Mouse (Mus musculus) NIH3T3 (cell line): ENCODE results near the gene Trp53rkb.
"Not testable (repeated sequence)": the region's sequence is repeated elsewhere in the genome, so short reads cannot be mapped to it uniquely, and the experiment has no call there.

Experiments
- DNase-seq: peaks from one replicate; pipeline ENCODE4 v3.0.0-alpha.2; 2012; ENCODE audit warnings: low read depth

Gene Trp53rkb

DNA sequence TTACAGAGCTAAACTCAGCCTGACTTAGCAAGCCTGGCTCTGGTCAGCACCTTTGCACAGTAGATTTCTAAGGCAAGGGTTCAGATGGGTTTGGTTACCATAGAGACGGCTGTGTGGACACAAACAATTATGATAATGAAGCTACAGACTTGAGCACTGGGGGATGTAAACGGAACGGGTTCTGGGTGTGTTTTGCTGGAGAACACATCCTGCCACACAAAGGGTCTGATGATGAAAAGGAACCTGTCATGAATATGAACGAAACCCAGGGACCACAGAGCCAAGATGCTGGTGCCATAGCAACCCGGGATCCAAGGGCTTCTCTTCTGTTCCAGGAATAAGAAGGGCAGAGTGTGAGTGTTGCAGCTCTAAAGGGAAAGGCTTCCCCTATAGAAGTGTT, at the start of gene Trp53rkb:
Gene Trp53rkb (plus strand): TSS at position 177 of the 400 bp plus-strand sequence.
- DNase-seq, result no peak

DNA sequence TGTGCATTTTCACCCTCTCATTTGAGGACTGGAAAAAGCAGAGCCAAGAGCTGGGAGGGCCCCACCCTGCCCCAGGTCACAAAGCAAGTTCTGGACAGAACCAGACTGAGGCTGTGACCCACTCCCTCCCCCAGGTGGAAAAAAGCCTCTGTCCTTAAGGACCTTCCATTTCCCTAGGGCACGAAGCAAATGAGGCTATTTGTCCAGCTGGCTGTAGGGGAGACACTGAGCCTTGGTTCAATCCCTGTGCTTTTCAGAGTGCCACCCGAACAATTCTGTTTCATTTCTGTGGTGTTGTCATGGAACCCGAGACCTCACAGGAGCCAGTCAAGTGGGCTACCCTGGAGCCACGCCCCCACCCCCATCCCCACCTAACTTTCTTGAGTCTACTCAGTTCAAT, 48.8 kb upstream of the Trp53rkb start:
- no peak for DNase-seq

DNA sequence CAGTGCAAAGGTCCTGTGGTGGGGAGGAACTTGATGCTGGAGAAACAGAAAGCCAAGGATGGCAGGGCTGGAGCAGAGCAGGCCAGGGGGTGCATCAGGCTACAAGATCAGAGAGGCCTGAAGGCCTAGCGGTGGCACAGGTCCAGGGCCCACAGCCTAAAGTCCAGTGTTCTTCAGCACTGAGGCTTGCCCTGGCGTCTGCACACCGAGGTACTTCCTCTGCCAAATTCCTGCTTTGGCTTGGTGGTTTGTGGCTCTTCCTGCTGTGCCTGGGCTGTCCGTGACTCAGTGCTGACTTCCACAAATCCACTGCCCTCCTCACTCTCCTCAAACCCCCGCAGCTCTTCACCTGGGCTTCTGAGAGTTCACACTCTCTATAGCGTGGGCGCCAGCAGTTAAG, 47.9 kb upstream of the Trp53rkb start:
- peak; percentile 56 for DNase-seq

DNA sequence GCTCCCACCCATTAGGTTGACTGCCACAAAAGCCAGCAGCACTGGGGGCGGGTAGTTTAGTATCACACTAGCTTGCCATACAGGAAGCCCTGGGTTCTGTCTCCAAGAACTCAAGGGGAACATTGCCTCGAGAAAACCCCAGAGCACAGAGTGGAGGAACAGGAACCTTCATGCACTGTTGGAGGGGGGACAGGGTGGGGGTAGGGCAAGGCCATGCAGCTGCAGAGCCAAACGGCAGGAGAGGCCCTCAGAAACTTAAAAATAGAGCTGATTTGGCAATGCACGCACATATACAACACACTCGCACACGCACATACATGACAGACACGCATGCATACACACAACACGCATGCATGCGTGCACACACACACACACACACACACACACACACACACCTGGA, 46.5 kb upstream of the Trp53rkb start:
- no peak for DNase-seq

DNA sequence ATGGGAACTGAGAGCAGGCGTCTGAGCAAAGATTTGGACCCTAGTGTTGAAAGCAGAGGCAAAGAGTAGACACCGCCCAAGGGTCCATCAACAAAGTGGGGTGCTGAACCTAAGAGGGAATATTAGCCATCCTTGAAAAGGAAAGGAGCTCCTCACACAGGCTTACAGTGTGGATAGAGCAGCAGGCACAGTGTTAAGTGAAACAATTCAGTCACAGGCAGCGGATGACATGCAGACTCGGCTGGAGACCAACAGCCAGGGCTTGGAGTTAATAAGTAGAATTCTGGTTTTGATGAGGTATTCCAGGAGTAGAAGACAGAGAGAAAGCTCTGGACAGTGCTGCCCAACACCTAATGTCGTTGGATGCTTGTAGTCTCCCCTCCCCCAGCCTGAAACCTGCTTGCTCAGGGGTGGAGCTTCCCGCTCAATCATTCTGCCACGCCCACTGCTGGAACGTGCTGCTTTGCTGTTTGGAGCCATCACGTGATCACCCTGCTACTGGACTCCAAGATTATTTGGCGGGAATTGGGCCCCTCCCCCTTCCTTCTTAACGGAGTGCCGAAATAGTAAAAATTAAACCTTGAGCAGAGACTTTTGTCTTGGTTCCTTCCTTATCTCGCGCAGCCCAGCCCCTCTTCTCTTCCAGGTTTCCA, 45.9 kb upstream of the Trp53rkb start:
- not testable (repeated sequence) for DNase-seq

DNA sequence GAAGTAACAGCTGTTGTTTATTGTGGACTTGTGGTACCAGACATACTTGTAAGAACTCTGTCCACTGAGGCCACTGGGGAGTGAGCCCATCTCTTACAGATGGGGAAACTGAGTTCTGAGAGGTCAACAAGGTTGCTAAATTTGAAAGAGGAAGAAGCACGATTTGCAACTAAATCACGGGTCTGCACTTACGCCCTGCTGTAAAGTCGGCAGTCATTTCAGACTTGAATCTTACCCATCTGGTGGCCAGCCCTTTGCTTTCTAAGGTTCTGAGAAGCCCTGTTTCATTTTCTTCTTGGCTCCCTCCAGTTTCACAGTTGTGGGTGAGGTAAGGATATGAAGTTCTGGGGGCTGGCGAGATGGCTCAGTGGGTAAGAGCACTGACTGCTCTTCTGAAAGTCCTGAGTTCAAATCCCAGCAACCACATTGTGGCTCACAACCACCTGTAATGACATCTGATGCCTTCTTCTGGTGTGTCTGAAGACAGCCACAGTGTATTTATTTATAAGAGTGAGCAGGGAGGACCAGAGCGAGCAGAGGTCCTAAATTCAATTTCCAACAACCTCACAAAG, 41.6 kb upstream of the Trp53rkb start:
- no peak for DNase-seq

DNA sequence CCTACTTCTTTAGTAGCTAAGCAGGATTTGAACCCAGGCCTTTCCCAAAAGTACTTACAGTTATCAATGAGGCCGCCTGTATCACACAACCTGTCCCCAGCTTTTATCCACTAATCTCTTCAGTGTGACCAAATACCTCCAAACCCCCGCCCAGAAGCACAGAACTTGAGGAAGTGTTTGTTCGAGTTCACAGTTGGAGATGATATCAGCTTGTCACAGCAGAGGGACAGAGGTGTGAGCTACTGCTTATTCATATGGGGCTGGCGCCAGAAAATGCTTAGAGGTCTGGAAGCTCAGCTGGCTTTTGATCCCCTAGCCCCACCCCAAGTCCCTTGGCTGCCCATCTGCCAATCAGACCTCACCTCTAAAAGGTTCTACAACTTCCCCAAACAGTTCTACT, 38.1 kb upstream of the Trp53rkb start:
- DNase-seq, result no peak

DNA sequence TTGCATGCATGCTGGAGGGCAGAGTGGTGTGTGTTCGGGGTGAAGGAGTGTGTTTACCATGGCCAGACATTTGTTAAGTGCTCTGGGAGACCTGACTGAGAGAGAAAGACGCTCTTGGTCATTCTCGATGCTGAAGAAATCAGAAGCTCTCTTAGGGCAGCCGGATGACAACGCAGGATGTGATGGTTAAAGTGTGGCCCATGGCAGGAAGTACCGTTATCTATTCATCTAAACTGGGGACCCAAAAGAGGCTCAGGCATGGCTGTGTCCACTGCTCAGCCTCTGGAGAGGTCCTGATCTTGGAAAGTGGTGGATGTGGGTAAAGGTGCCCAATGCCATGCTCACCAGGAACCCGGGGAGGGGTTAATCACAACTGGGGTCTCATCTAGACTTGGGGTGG, 37.6 kb upstream of the Trp53rkb start:
- no peak for DNase-seq

DNA sequence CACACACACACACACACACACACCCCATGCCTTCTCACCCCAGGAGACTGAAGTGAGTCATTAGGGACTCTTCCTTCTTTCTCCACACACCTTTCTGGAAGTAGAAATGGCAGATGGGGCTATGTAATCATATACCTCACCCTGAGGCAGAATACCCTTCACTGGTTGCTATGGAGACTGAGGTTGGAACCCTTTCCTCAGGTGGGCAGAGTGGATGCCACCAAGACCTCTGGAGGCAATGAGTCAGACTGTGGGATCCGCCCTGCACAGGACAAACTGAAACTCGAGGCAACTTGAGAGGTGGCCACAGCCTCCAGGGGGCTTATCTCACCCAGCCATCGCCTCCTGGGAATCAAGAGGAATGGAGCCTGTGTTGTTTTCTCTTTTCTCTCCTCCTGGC, 34.4 kb upstream of the Trp53rkb start:
- DNase-seq, result no peak

DNA sequence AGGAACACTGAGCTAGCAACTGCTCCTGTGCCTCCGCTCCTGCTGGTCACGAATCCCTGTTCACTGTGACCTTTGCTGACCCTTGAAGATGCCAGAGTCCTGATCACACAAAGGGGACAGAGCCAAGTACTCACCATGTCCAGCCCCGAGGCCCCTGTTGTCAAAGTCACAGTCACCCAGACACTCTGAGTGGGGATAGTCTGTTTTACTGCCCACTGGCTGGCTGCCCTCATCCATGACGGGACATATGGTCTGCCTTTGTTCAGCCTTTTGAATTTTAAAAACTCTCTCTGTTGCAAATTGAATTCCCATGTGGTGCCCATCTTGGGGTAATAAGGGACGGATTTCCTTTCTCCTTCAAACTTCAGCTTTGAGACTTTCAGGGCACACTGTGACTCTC, 28.3 kb upstream of the Trp53rkb start:
- DNase-seq, result no peak

DNA sequence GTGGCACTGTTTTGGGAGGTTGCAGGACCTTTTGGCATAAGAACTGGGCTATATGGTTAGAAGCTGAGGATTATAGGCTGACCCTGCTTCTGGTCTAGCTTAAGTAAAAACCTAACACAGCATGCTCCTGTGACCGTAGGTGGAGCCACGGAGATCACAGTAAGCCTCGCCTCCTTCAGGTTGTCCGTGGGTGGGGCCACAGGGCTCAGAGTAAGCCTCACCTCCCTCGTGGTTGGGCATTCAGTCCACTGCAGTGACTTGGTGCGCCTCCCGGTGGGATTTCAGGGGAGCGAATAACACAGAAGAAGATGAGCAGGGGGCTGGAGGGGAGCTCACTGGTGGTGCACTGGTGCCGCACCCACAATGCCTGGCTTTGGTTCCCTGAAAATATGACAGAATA, 24.7 kb upstream of the Trp53rkb start:
- DNase-seq, result no peak

DNA sequence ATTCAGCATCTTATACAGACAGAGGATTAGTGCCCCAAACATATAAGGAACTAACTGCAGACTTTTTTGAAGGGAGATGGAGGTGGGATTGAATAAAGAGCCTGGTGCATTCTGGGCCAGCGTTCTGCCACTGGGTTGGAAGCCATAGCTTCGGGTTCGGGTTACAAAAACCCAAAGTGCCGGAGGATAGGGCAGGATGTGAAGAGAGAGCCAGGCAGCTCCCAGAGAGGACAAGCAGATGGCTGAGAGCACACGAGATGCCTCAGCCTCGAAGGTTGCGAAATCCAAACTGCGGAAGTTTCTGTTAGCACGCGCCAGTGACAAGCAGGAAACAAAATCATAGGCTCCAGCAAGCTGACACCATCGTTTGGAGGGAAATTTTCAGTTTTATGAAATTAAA, 20.9 kb upstream of the Trp53rkb start:
- peak; percentile 49 for DNase-seq

DNA sequence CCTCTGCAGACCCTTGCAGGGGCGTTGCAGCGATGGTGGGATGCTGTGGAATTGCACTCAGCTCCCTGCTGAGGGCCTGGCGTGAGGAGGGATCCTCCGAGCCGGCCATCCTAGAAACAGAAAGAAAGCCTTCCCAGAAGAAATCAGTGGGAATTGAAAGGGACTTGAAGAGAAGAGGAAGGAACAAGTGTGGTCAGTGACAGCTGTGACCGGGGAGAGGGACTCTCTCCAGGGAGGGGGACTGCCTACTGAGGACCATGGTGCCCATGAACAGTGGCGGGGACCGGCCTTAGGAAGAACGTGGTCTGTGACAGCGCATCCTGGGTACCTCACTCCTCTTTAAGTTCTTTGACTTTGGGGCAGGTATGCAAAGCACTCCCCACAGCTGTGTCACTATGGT, 18.7 kb upstream of the Trp53rkb start:
- no peak for DNase-seq

DNA sequence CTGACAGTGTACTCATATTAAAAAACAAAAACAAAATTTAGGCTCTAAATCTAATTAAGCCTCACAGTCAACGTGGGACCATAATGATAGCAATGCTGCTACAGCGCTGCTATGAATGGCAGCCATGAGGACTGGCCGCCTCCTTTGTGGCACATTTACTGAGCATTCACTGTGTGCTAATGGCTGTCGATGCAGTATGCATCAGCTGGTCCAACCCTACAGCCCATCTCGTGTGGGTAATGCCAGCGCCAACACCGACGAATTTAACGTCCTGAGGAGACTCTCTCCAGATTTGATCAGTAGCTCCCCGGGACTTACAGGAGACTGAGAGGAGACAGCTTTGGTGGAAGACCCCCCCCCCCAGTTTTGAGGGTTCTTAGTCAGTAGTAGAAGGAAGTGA, 18.1 kb upstream of the Trp53rkb start:
- no peak for DNase-seq

DNA sequence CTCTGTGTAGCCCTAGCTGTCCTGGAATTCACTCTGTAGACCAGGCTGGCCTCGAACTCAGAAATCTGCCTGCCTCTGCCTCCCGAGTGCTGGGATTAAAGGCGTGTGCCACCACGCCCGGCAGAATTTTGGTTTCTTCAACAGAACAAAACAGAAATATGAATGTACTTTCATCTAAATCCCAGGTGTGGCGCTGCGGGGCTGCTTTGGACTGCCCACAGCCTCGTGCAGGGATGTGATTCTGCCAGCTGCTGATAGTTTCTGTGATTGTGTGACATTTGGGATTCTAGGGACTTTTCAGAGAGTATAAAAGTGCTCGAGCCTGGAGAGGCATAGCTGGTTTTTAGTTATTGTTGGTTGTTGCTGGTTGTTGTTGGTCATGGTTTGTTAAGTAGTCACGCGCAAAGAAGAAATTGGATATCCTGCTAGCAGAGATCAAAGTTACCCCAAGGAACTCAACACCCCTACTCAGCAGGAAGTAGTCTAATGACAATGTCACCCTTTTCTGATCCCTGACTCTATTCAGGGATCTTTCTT, 16.9 kb upstream of the Trp53rkb start:
- no peak for DNase-seq

DNA sequence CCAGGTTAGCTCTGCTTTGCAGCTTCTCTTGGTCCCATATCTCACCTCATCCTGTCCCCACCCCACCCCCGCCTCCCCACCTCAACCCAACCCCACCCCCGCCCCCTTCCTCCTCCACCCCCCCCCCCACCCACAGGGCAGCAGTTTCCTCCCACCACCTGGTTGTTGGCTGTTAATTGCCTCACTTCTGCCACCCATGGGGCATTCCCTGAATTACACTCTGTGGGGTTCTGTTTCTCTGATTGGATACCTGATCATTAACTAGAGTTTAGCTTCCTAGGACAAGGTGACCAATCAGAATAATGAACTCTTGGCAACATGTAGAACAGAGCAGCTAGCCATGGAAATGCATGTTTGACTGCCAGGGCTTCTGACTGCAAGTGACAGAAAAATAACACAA, 16.1 kb upstream of the Trp53rkb start:
- no peak for DNase-seq

DNA sequence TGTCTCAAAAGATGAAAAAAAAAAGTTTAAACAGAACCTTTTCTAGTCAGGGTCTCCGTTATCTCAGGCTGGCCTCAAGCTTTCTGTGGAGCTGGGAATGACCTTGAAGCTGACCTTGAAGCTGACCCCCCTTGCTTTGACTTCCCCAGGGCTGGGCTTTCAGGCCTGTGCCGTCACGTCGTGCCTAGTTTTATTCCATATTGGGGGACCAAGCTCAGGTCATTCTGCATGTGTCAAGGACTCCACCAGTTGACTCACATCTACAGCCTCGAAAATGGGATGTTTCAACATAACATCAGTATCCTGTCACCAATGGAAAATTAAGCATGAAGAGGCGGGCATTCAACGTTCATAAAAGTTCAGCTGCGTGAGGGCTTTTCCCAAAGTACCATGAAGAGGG, 12.4 kb upstream of the Trp53rkb start:
- DNase-seq, result no peak

DNA sequence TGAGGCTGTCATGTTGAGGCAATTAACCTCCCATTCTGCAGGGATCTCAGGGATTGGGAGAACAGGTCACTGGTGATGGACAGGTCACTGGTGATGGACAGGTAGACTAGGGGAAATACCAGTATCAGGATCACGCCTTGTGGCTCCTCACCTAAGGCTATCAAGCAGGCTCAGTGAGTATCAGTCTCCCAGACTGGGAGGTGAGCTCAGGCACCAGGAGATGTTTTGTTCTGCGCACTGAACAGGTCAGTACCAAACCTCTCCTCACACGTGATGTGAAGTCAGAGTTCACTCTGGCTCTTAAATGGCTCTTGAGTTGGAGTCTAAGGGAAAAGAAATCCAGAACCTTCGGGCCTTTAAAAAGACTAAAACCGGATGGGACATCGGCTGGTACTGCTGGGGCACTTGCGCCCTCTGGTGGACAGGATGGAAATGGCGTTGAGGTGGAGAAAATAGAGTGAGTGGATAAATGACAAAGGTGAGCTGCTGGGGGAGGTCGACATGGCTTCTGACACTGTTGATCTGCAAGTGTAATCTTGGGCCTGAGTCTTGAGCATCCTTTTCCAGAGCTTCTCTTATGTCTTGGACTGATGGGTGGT, 11.3 kb upstream of the Trp53rkb start:
- peak; percentile 81 for DNase-seq

DNA sequence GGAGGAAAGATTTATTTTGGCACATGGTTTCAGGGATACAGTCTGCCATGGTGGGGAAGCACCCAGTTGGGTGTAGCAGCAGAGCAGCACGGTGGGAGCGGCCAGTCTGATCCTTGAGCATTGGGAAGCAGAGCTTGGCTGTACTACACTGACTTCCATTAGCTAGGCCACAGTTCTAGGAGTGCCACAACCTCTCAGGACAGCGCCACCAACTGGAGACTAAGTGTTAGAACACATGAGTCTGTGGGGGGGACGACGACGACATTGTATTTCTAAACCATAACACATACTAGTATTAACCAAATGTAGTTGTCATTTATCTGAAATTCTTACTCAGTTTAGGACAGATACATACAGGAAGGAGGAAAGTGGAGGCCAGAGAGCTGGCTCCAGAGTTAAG, 8.0 kb upstream of the Trp53rkb start:
- DNase-seq, result peak; percentile 43

DNA sequence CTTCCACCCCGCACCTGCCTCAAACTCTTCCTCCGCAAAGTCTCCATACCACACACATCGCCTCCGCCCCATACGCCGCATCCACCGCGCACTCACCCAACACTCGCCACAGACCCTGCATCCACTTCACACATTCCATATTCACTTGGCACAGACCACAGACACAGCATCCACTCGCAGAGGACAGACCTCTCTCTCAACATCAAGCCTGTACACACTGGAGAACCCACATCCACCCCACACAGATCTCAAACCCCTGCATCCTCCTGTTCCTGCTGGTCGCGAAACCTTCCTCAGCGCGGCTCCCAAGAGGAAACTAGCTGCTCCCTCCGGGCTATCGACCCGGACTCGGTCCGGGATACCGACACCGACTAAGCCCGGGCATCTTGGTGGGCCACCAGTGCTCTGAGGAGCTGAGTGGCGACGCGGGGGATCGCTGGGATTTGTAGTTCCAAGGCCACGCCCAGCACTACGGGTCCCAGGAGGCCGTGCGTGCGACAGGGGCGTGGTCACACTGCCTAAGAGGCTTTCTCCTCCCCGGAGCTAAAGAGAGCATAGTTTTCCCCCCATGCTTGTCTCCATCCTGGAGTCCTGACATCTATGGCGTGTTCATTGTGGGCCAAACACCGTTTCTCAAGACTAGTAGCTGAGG, 5.9 kb upstream of the Trp53rkb start:
- peak; percentile 95 for DNase-seq

DNA sequence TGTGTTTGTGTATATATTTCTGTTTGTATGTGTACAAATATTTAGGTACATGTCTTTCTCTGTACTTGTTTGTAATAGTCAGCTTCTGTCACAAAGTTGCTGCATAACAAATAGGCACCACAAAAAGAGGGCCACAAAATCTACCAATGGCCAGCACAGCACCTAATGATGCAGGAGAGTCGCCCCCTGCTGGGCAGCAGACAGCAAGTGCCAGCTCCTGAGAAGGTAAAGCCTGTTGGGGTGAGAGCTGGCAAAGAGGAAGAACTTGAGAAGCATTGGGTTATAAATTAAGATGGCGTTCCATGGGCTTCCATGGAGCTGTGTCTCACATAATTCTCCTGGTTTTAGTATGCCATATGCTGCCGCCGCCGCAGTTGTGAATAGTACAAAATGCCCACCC, 593 bp upstream of the Trp53rkb start:
- DNase-seq, result peak; percentile 28

DNA sequence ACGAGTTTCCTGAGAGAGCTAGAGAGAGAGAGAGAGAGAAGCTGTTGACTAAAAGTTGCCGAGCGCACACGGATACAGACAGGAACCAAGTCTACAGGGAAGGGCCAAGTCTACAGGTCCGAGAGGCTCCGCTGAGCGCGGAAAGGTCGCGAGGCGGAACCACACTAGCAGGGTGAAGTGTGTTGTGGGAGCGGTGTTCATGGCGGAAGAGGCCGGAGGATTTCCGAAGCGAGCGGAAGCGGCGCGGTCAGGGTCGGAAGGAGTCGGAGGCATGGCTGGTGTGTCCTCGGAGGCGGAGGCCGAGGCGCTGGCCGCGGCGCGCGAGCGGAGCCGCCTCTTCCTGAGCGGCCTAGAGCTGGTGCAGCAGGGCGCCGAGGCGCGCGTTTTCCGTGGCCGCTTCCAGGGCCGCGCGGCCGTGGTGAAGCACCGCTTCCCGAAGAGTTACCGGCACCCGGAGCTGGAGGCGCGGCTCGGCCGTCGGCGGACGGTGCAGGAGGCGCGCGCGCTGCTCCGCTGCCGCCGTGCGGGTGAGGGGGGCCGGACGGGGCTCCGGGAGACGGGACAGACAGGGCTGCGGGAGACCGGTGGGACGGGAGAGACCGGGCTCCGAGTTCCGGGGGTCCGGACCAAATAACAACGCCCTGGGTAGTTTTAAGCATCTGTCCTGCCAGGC, 1.3 kb downstream of the Trp53rkb start:
- peak; percentile 91 for DNase-seq
